Mouse (Mus musculus): Measurements from ENCODE around the gene Ero1l. TPM values are rescaled to one million over a fixed set of nuclear protein-coding genes. Genes with fewer than 3 reads are reported as not detected.

The Ero1l gene
- polyA plus RNA-seq, 1 experiment = not detected

DNA sequence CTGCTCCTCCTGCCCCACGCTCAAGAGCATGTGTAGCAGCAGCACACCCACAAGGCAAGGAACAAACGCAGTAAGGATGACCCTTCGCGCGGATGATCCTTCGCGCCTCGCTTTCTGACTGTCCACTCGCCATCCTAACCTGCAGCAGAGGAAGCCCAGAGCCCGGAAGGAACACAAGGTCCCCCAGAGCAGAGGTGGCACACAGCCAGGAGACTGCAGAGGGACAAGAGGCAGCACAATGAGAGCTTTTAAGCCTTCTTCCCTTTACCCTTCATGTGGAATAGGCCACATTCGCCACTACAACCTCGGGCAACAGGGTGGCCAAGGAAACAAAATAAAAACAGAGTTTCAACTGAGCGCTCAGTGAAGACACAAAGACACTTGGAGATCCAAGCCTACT, 8.9 kb downstream of the Ero1l start:
- Histone ChIP-seq H3K4me1 (ENCODE audit: control insufficient read depth, insufficient read depth, low read length) (peaks cover 6% of the 10 kb centered on the region; the same call in 1 of the 2 replicates), H3K4me3 (ENCODE audit: insufficient read depth, low read depth, low read length) (no peak overlapping the region), H3K27ac (ENCODE audit: insufficient read depth, low read depth, low read length) (no peak overlapping the region)
- 76% methylated on average over 13 of the region's 13 CpGs for WGBS
- no peak for TF ChIP-seq POLR2A (IDR thresholded peaks at IDR 0.05; ENCODE audit: insufficient read depth, low read depth, low read length)
- no peak for TF ChIP-seq CTCF (IDR thresholded peaks at IDR 0.05; ENCODE audit: insufficient read depth, low read depth, low read length)

DNA sequence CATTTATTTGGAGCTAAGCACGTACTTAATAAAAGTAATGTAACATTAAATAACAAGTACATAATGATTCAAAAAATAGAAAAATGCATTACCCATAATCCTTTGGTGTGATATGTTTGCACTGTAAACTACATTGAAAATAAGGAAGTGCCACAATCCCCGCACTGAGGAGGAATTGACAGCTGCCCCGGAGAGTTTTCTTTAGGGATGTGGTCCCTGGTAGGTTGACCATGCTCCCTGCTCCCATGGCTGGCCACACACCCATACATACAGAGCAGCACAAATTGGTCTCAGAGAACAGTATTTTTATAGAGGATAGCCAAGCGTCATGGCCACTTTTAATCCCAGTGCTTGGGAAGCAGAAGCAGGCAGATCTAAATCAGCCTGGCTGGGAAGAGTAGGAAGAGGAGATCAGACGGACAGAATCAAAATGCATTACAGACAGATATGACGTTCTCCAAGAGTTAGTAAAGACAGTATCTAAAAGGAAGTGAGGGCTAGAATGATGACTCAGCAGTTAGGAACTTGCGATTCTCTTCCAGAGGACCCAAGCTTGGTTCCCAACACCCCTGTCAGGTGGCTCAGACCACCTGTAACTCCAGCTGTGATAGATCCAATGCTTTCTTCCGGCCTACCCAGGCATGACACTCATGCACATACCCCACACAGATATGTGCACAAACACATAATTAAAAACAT, 10.8 kb downstream of the Ero1l start:
- H3K27ac ChIP-seq (ENCODE audit: insufficient read depth, low read depth, low read length) = no peak overlapping the region
- H3K4me1 ChIP-seq (ENCODE audit: control insufficient read depth, insufficient read depth, low read length) = peaks cover 6% of the 10 kb centered on the region; the same call in 1 of the 2 replicates
- TF ChIP-seq CTCF (IDR thresholded peaks at IDR 0.05; ENCODE audit: insufficient read depth, low read depth, low read length) (no peak), POLR2A (IDR thresholded peaks at IDR 0.05; ENCODE audit: insufficient read depth, low read depth, low read length) (no peak)
- no peak overlapping the region for H3K4me3 ChIP-seq (ENCODE audit: insufficient read depth, low read depth, low read length)
- 92% methylated on average over 8 of the region's 8 CpGs for WGBS

DNA sequence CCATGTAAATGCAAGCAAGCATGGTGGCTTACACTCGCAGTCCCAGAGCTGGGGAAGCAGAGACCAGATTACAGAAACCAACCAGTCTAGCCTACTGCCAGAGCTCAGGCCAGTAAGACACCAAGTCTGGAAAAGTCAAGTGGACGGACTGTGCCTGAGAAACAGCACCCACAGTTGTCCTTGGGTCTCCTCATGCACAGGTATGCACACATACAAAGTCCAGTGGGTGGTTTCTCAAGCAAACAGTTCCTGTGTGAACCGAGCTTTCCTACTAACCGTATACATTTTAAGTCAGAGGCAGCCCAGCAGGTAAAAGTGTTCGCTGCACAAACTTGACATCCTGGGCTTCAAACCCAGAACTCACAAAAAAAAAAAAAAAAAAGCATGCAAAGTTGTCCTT, 12.7 kb downstream of the Ero1l start:
- 95% methylated on average over 5 of the region's 5 CpGs for WGBS
- TF ChIP-seq CTCF (IDR thresholded peaks at IDR 0.05; ENCODE audit: insufficient read depth, low read depth, low read length) (no peak), POLR2A (IDR thresholded peaks at IDR 0.05; ENCODE audit: insufficient read depth, low read depth, low read length) (no peak)
- H3K4me1 ChIP-seq (ENCODE audit: control insufficient read depth, insufficient read depth, low read length) = peaks cover 6% of the 10 kb centered on the region; the same call in 1 of the 2 replicates
- no peak overlapping the region for H3K4me3 ChIP-seq (ENCODE audit: insufficient read depth, low read depth, low read length)
- H3K27ac ChIP-seq (ENCODE audit: insufficient read depth, low read depth, low read length) = no peak overlapping the region

DNA sequence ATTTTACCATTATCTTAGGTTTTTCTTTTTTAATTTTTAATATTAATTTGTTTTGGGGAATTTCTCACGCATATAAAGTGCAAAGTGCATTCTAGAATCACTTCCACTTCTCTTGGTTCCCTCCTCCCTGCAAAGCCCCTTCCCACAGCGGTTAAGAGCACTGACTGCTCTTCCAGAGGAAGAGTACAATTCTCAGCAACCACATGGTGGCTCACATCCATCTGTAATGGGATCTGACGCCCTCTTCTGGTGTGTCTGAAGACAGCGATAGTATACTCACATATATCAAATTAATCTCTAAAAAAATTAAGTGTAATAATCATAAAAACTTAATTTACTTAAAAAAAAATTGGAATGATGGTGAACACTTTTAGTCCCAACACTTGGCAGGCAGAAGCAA, 14.2 kb downstream of the Ero1l start:
- TF ChIP-seq CTCF (IDR thresholded peaks at IDR 0.05; ENCODE audit: insufficient read depth, low read depth, low read length) (no peak), POLR2A (IDR thresholded peaks at IDR 0.05; ENCODE audit: insufficient read depth, low read depth, low read length) (no peak)
- Histone ChIP-seq H3K4me1 (ENCODE audit: control insufficient read depth, insufficient read depth, low read length) (peaks cover under 1% of the 10 kb centered on the region; the same call in 1 of the 2 replicates), H3K27ac (ENCODE audit: insufficient read depth, low read depth, low read length) (no peak overlapping the region), H3K4me3 (ENCODE audit: insufficient read depth, low read depth, low read length) (no peak overlapping the region)
- 66% methylated on average over 4 of the region's 4 CpGs for WGBS

DNA sequence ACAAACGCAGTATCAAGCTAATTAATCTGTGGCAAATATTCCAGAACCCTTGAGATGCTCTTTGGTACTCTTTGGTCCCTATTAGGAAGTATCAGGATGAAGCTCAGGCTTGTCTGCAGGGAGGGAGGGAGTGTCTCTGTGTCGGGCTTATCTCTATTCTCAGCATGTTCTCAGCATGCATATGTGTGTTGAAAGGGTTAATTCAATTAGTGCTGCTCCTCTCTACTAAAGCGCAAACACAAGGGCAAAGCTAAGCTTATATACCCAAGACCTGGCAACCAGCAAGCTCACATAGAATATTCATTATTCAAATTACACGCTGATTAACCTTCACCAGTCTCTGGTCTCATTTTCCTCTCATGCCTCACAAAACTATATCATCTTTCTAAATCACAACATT, 14.6 kb downstream of the Ero1l start:
- TF ChIP-seq POLR2A (IDR thresholded peaks at IDR 0.05; ENCODE audit: insufficient read depth, low read depth, low read length) (no peak), CTCF (IDR thresholded peaks at IDR 0.05; ENCODE audit: insufficient read depth, low read depth, low read length) (no peak)
- WGBS = 51% methylated on average over 4 of the region's 4 CpGs
- no peak overlapping the region for H3K27ac ChIP-seq (ENCODE audit: insufficient read depth, low read depth, low read length)
- H3K4me1 ChIP-seq (ENCODE audit: control insufficient read depth, insufficient read depth, low read length) = no peaks in the 10 kb centered on the region
- H3K4me3 ChIP-seq (ENCODE audit: insufficient read depth, low read depth, low read length) = no peak overlapping the region

DNA sequence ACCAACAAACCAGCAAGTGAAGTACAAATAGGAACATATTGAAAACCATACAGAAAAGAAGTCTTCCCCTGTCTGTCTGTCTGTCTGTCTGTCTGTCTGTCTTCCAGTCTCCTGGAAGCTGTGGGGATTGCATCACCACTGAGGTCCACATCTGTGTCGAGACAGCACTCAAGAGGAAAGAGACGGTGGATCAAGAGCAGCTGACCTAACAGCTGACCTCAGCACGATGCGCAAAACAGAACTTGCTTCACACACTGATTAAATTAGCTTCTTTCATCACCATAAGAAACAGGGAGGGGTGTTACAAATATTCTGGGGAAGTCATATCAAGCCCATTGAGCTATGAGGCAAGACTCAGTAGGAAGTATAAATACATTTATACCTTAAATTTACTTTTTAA, 27.0 kb downstream of the Ero1l start:
- WGBS = 82% methylated on average over 4 of the region's 4 CpGs
- no peak for TF ChIP-seq CTCF (IDR thresholded peaks at IDR 0.05; ENCODE audit: insufficient read depth, low read depth, low read length)
- no peak for TF ChIP-seq POLR2A (IDR thresholded peaks at IDR 0.05; ENCODE audit: insufficient read depth, low read depth, low read length)
- H3K4me3 ChIP-seq (ENCODE audit: insufficient read depth, low read depth, low read length) = no peak overlapping the region
- H3K4me1 ChIP-seq (ENCODE audit: control insufficient read depth, insufficient read depth, low read length) = no peaks in the 10 kb centered on the region
- H3K27ac ChIP-seq (ENCODE audit: insufficient read depth, low read depth, low read length) = no peak overlapping the region

DNA sequence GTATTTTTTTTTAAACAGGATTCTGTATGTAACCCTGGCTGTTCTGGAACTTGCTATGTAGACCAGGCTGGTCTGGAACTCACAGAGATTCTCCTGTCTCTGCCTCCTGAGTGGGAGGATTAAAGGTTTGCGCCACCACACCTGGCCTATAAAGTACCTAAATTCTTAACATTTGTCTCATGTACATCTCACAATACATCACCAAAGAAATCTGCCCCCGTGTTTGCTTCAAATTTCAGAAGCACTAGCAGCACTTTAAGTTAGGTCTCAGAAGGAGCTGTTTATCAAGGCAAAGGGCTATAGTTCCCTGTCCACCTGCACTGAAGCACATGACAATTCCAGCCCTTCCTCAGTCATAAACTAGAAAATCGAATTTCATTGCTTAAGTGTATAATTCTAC, 36.5 kb downstream of the Ero1l start:
- 89% methylated on average over 3 of the region's 3 CpGs for WGBS
- TF ChIP-seq POLR2A (IDR thresholded peaks at IDR 0.05; ENCODE audit: insufficient read depth, low read depth, low read length) (no peak), CTCF (IDR thresholded peaks at IDR 0.05; ENCODE audit: insufficient read depth, low read depth, low read length) (no peak)
- H3K4me3 ChIP-seq (ENCODE audit: insufficient read depth, low read depth, low read length) = no peak overlapping the region

DNA sequence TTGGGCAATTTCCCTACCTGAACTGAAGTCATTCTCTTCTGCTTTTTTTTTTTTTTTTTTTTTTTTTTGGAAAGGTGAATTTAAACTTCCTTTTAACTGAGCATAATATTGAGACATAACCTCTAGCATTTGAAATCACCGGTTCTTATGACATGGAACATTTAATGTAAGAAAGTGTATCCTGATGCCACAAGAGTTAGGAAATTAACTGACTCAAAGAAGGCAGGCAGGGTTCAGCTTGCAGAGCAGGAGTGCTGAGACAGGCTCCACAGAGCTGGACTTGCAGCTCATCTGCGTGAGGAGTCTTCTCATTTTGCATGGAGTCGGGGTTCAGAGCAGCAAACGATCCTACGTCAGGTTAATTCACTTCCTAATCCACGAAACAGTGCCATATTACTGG, 42.8 kb downstream of the Ero1l start:
- WGBS = 93% methylated on average over 6 of the region's 6 CpGs
- TF ChIP-seq POLR2A (IDR thresholded peaks at IDR 0.05; ENCODE audit: insufficient read depth, low read depth, low read length) (no peak), CTCF (IDR thresholded peaks at IDR 0.05; ENCODE audit: insufficient read depth, low read depth, low read length) (no peak)
- H3K4me1 ChIP-seq (ENCODE audit: control insufficient read depth, insufficient read depth, low read length) = no peaks in the 10 kb centered on the region
- no peak overlapping the region for H3K4me3 ChIP-seq (ENCODE audit: insufficient read depth, low read depth, low read length)
- no peak overlapping the region for H3K27ac ChIP-seq (ENCODE audit: insufficient read depth, low read depth, low read length)

More for the DNA sequence above, 36.5 kb downstream of the Ero1l start:
- no peaks in the 10 kb centered on the region for H3K4me1 ChIP-seq (ENCODE audit: control insufficient read depth, insufficient read depth, low read length)
- no peak overlapping the region for H3K27ac ChIP-seq (ENCODE audit: insufficient read depth, low read depth, low read length)

DNA sequence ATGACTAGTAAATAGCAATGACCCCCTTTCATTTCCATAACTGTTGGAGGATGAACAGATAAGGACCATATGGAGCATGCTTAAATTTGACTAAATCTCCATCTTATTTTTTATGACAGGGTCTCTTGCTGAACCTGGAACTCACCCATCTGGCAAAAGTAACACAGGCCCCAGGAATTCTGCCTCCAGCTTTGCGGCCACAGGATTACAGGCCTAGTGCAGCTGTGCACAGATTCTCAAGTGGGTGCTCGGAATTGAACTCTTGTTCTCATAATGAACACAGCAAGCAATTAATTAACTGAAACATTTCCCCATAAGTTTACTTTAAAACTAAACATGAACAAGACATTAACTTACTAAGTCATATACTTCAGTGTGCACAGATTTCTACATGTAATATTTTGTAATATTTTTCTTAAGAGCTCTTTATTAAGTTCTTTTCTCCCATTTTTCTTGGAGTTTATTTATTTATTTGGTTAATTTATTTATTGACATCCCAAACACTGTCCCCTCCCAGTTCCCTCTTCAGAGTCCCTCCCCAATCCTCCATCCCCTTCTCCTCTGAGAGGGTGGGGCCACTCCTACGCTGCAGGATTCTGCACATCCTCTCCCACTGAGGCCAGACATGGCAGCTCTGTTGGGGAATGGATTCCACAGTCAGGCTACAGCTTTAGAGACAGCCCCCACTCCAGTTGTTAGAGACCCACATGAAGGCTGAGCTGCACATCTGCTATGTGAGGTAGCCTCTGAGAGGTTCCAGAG, 54.6 kb downstream of the Ero1l start:
- WGBS = 83% methylated on average over 3 of the region's 3 CpGs
- no peaks in the 10 kb centered on the region for H3K4me1 ChIP-seq (ENCODE audit: control insufficient read depth, insufficient read depth, low read length)
- H3K4me3 ChIP-seq (ENCODE audit: insufficient read depth, low read depth, low read length) = no peak overlapping the region
- TF ChIP-seq POLR2A (IDR thresholded peaks at IDR 0.05; ENCODE audit: insufficient read depth, low read depth, low read length) = no peak
- no peak for TF ChIP-seq CTCF (IDR thresholded peaks at IDR 0.05; ENCODE audit: insufficient read depth, low read depth, low read length)
- no peak overlapping the region for H3K27ac ChIP-seq (ENCODE audit: insufficient read depth, low read depth, low read length)
